Mouse (Mus musculus) myocyte (in vitro differentiated cells): ENCODE results near the gene Cpn2.

Experiments
- CEBPB ChIP-seq: IDR thresholded peaks from 2 replicates; pipeline ENCODE4 v1.6.1; 2011; ENCODE audit warnings: mild to moderate bottlenecking, moderate library complexity; ENCODE audit not compliant: poor library complexity, insufficient read depth, severe bottlenecking
- E2F4 ChIP-seq: IDR thresholded peaks from one replicate; pipeline ENCODE4 v1.6.1; 2011; ENCODE audit warnings: mild to moderate bottlenecking, control low read depth, moderate library complexity; ENCODE audit not compliant: insufficient read depth
- MAX ChIP-seq: IDR thresholded peaks from one replicate; pipeline ENCODE4 v1.6.1; 2011; ENCODE audit warnings: low read depth, mild to moderate bottlenecking, control low read depth
- MYOD1 ChIP-seq, 3 experiments: IDR thresholded peaks; one replicate each; pipeline ENCODE4 v1.6.1; 2011; ENCODE audit warnings: control low read depth in 2 of 3, low read depth in 2 of 3, mild to moderate bottlenecking in 2 of 3, moderate library complexity in 1 of 3; ENCODE audit not compliant: insufficient read length in 2 of 3, control insufficient read depth in 1 of 3
- MYOG ChIP-seq, 3 experiments: IDR thresholded peaks; one replicate each; pipeline ENCODE4 v1.6.1; 2011; ENCODE audit warnings: control low read depth in 2 of 3, low read depth in 2 of 3, mild to moderate bottlenecking in 2 of 3; ENCODE audit not compliant: insufficient read length in 2 of 3, control insufficient read depth in 1 of 3, insufficient read depth in 1 of 3
- POLR2A ChIP-seq: IDR thresholded peaks from one replicate; pipeline ENCODE4 v1.6.1; 2011; ENCODE audit warnings: low read depth, mild to moderate bottlenecking, control low read depth, moderate library complexity; ENCODE audit not compliant: insufficient read length
- POLR2AphosphoS2 ChIP-seq: IDR thresholded peaks from one replicate; pipeline ENCODE4 v1.6.1; 2011; ENCODE audit warnings: low read depth, control low read depth; ENCODE audit not compliant: insufficient read length
- REST ChIP-seq: IDR thresholded peaks from one replicate; pipeline ENCODE4 v1.6.1; 2011; ENCODE audit warnings: mild to moderate bottlenecking, control low read depth, moderate library complexity; ENCODE audit not compliant: insufficient read depth, insufficient read length
- SRF ChIP-seq: IDR thresholded peaks from one replicate; pipeline ENCODE4 v1.6.1; 2011; ENCODE audit warnings: low read depth; ENCODE audit not compliant: control insufficient read depth, insufficient read length
- TCF12 ChIP-seq: IDR thresholded peaks from one replicate; pipeline ENCODE4 v1.6.1; 2011; ENCODE audit warnings: mild to moderate bottlenecking, control low read depth; ENCODE audit not compliant: poor library complexity, insufficient read depth, severe bottlenecking
- TCF3 ChIP-seq: IDR thresholded peaks from one replicate; pipeline ENCODE4 v1.6.1; 2011; ENCODE audit warnings: low read depth, control low read depth; ENCODE audit not compliant: insufficient read length
- USF1 ChIP-seq: IDR thresholded peaks from one replicate; pipeline ENCODE4 v1.6.1; 2011; ENCODE audit warnings: low read depth, mild to moderate bottlenecking, control low read depth, moderate library complexity

GRCm38 (mm10) chr16:30255061-30255460 is 12.2 kb downstream of the Cpn2 start:
- TF ChIP-seq USF1 (no peak), POLR2A (no peak), POLR2AphosphoS2 (no peak), MYOG (IDR thresholded peaks at IDR 0.05; ENCODE audit: control insufficient read depth in 1 of 3, insufficient read depth in 1 of 3, insufficient read length in 2 of 3, low read depth in 2 of 3) (no peak), MYOD1 (IDR thresholded peaks at IDR 0.05; ENCODE audit: control insufficient read depth in 1 of 3, insufficient read length in 2 of 3, low read depth in 2 of 3) (no peak), E2F4 (no peak), CEBPB (no peak), MAX (no peak), REST (no peak), SRF (no peak), TCF3 (no peak), TCF12 (no peak)
